Mouse (Mus musculus): ENCODE measurements around the gene Prpf19.

GRCm38 (mm10) chr19:10846150-10846549 lies 48.9 kb upstream of the Prpf19 start:
- no peak for TF ChIP-seq CTCF (IDR thresholded peaks at IDR 0.05; ENCODE audit: low read depth, low read length)
- no peak for TF ChIP-seq POLR2A (IDR thresholded peaks at IDR 0.05; ENCODE audit: extremely low read depth, insufficient read depth, low read length)

Data from liver, adult 2 months (tissue).